Mouse (Mus musculus) midbrain, embryonic 16.5 days (tissue): ENCODE measurements at regions not wholly inside any gene's neighbourhood (a gene's known extent, or its start where the extent isn't known, plus 50 kb on each side); places are given as distances from the start of the nearest gene placed in this dataset.

ENCODE experiments used
- ATAC-seq: fragments of 200-750 bp; cut with Nextera tagmentation; 2 replicates; pipeline ENCODE4 v1.8.0; 2017; ENCODE audit warnings: moderate TSS enrichment
- H3K27ac ChIP-seq: fragments of 300-500 bp; sonication (generic); 2 replicates; pipeline ENCODE4 v1.5.1; 2014; ENCODE audit warnings: mild to moderate bottlenecking, low read length, mixed read lengths
- H3K27me3 ChIP-seq: fragments of 300-500 bp; sonication (generic); 2 replicates; pipeline ENCODE4 v1.6.1; 2014; ENCODE audit warnings: low read depth, low read length, mixed read lengths; ENCODE audit not compliant: control insufficient read depth, insufficient read depth
- H3K36me3 ChIP-seq: fragments of 300-500 bp; sonication (generic); 2 replicates; pipeline ENCODE4 v1.6.1; 2014; ENCODE audit warnings: mild to moderate bottlenecking, low read length, moderate library complexity, mixed read lengths; ENCODE audit not compliant: control insufficient read depth, insufficient read depth
- H3K4me1 ChIP-seq: fragments of 300-500 bp; sonication (generic); 2 replicates; pipeline ENCODE4 v1.6.1; 2014; ENCODE audit warnings: mild to moderate bottlenecking, low read length, mixed read lengths; ENCODE audit not compliant: control insufficient read depth, insufficient read depth
- H3K4me2 ChIP-seq: fragments of 300-500 bp; sonication (generic); 2 replicates; pipeline ENCODE4 v1.6.1; 2014; ENCODE audit warnings: mild to moderate bottlenecking, low read length, mixed read lengths
- H3K4me3 ChIP-seq: fragments of 300-500 bp; sonication (generic); 2 replicates; pipeline ENCODE4 v1.5.1; 2014; ENCODE audit warnings: low read depth, mild to moderate bottlenecking, low read length, moderate library complexity, mixed read lengths
- H3K9ac ChIP-seq: fragments of 300-500 bp; sonication (generic); 2 replicates; pipeline ENCODE4 v1.6.1; 2014; ENCODE audit warnings: low read depth, low read length, mixed read lengths
- H3K9me3 ChIP-seq: fragments of 300-500 bp; sonication (generic); replicated peaks from 2 replicates; pipeline ENCODE4 v1.6.1; 2014; ENCODE audit warnings: mild to moderate bottlenecking, low read length, mixed read lengths; ENCODE audit not compliant: control insufficient read depth, poor library complexity, severe bottlenecking
- WGBS: fragments of 180-500 bp; shearing (Covaris S2); extraction: QIAGEN DNeasy Blood & Tissue Kit; methylation state at CpG from one replicate; pipeline ENCODE4 v1.1.7; 2014; 5-methylcytosine and 5-hydroxymethylcytosine counted together

DNA sequence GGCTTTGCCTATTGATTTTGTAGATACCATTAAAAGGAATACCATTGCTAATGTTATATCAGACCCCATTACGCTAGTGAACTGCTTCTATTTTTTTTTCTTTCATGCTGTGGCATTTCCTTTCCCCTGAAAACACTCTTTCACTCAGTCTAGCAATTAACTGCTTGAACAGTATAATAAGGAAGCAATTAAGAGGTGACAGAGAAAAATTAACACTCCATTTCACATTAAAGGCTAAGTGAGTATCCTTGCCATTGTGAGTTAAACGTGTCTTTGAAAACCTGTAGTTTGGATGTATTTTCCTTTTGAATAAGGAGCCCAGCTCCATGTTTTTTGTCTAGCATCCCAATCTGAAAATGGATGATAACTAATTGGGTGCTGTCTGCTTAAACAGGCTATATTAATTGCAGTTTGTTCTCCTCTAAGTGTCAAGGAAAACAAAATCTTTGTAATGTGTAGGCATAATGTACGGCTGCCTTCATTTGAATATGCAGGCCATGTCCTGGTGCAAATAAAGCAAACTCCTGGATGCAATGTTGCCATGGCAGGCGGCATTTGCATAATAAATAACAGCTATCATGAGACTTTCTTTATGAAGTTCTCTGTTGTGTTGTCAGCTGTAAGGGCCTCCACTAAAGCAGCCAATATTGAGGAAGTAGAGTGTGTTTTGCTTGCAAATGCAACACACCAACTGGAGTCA lies 423.3 kb downstream of the Zic3 start:
- 49% methylated on average over 4 of the region's 4 CpGs for WGBS
- no peak overlapping the region for H3K9ac ChIP-seq

DNA sequence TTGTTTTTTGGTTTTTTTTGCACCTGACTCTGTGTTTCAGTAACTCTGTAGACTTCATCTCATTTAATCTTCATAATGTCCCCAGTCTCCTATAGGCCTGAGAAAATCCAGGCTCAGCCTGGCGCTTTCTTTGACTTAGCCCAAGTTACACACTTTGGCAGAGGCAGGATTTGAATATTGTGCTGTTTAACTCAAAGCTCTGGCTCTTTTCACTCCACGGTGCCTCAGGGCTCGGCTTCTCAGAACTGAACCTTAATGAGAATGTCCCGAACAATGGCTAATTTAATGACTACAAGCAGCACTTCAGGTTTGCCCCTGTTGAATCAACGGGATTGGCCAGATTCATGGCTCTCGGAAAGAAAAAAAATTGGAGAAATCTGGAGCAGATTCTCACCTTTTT lies 425.1 kb downstream of the Zic3 start:
- Histone ChIP-seq H3K4me3 (no peak overlapping the region), H3K27me3 (no peaks in the 10 kb centered on the region), H3K27ac (no peak overlapping the region), H3K36me3 (no peaks in the 10 kb centered on the region), H3K4me1 (no peaks in the 10 kb centered on the region), H3K9ac (no peak overlapping the region), H3K4me2 (no peak overlapping the region), H3K9me3 (no peaks in the 10 kb centered on the region)
- WGBS, result 54% methylated on average over 6 of the region's 6 CpGs
- ATAC-seq, result no peak

More for the DNA sequence above, 423.3 kb downstream of the Zic3 start:
- no peak for ATAC-seq
- Histone ChIP-seq H3K27me3 (no peaks in the 10 kb centered on the region), H3K9me3 (no peaks in the 10 kb centered on the region), H3K4me2 (no peak overlapping the region), H3K4me3 (no peak overlapping the region), H3K27ac (no peak overlapping the region), H3K36me3 (no peaks in the 10 kb centered on the region), H3K4me1 (no peaks in the 10 kb centered on the region)

DNA sequence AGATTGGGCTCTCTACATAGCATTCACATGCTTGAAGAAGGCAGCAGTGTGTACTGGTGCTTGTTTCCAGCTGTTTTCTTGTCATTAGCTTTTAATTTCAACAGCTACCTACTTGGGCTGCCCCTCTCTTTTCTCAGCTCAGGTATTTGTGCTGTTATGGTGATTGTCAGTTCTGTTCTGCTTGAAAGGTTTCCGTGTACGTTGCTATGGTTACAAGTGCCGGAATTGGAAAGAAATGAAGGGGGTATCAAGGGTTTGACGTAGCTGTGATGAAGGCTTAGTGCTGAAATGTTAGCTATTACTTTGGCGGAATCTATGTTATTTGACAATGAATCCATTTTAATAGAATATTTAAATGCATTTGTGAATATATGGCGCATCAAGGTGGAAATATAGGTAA lies 439.5 kb upstream of the 4930550L24Rik start:
- peak overlapping the region; percentile 14; the same call in 1 of the 2 replicates for H3K4me2 ChIP-seq
- no peak overlapping the region for H3K9ac ChIP-seq
- peaks cover 7% of the 10 kb centered on the region; the same call in 1 of the 2 replicates for H3K4me1 ChIP-seq
- 40% methylated on average over 6 of the region's 6 CpGs for WGBS
- ATAC-seq, result peak; percentile 90
- H3K36me3 ChIP-seq, result no peaks in the 10 kb centered on the region
- H3K4me3 ChIP-seq, result no peak overlapping the region
- no peaks in the 10 kb centered on the region for H3K27me3 ChIP-seq
- H3K27ac ChIP-seq, result no peak overlapping the region
- H3K9me3 ChIP-seq, result no peaks in the 10 kb centered on the region

DNA sequence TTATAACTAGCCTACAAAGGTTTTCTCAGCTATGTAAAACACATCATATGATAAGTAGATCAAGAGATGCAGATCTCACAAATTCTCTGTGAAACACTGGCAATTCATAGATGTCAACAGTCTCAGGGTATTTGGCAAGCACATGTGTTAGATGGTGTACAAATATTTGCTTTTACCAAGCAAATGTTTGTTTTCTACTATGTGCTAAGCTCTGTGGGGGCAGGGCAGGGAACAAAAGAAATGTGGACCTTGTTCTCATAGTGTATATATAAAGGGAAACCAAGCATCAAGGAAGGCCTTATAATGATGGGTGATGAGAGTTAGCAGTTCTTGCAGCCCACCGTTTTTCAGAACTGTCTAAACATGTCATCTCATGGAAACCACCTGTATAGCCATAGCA lies 438.2 kb upstream of the 4930550L24Rik start:
- Histone ChIP-seq H3K4me2 (no peak overlapping the region), H3K9me3 (no peaks in the 10 kb centered on the region), H3K27me3 (no peaks in the 10 kb centered on the region), H3K9ac (no peak overlapping the region), H3K4me1 (peaks cover 7% of the 10 kb centered on the region; the same call in 1 of the 2 replicates), H3K27ac (no peak overlapping the region), H3K36me3 (no peaks in the 10 kb centered on the region), H3K4me3 (no peak overlapping the region)
- 40% methylated on average over 1 of the region's 1 CpGs for WGBS
- ATAC-seq, result no peak

DNA sequence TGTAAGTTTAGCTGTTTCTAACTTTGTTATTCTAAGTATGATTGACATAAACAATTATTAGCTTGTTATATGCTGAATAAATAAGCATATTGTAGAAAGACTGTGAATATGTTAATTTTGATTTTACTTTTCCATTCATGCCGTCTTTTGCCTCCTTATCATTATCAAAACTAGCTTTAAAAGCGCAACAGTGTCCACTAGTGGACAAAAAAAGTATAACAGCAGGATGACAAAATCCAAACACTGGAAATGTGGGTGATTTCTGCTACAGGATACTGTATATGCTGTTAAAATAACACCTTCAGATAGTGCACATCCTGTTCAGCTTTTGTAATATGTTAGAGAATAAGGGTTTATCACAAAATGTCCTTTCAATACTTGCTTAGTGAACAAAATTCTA lies 418.3 kb upstream of the 4930550L24Rik start:
- H3K9me3 ChIP-seq, result no peaks in the 10 kb centered on the region
- no peaks in the 10 kb centered on the region for H3K4me1 ChIP-seq
- 8% methylated on average over 2 of the region's 2 CpGs for WGBS
- H3K36me3 ChIP-seq, result no peaks in the 10 kb centered on the region
- no peak for ATAC-seq
- no peak overlapping the region for H3K9ac ChIP-seq
- no peak overlapping the region for H3K27ac ChIP-seq
- H3K27me3 ChIP-seq, result no peaks in the 10 kb centered on the region
- no peak overlapping the region for H3K4me2 ChIP-seq
- H3K4me3 ChIP-seq, result no peak overlapping the region

DNA sequence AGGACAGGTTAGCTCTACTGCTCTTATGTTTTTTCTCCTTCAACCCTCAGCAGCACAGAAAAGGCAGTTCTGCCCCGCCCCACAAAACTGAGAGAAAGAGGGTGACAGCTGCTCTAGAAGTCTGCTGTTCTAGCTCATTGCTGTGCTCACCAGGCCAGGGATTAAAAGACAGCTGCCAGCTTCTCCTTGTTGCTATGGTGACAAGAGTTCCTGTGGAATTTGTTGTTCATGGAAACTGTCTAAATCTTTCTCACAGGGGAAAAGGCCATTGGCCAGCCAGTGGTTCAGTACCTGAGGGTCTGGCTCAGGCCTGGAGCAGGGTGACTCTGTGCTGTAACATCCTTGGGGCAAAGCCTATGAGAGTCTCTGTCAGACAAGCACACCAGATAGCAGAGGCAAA lies 405.6 kb upstream of the 4930550L24Rik start:
- Histone ChIP-seq H3K4me1 (no peaks in the 10 kb centered on the region), H3K4me3 (no peak overlapping the region), H3K27me3 (no peaks in the 10 kb centered on the region), H3K36me3 (no peaks in the 10 kb centered on the region), H3K9ac (no peak overlapping the region), H3K4me2 (no peak overlapping the region), H3K9me3 (no peaks in the 10 kb centered on the region), H3K27ac (no peak overlapping the region)
- ATAC-seq, result peak; percentile 84
- WGBS, result 17% methylated on average over 1 of the region's 1 CpGs

DNA sequence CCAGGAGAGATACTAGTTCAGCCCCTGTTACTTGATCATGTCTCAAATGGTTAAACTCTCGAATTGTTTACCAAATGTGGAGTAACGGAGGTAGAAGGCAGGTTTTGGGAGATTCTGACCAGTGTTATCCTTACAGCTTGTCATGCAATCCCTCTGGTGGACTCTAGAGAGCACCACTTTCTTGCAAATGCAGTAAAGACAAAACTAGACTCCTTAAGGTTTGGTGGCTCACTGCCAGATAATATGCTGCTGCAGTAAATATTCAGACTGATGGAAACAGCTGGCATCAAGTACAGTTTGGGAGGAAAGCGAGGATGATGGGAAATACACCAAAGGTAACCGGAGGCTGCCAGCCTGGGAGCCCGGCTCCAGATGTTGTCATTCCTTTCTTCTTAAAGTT lies 394.2 kb upstream of the 4930550L24Rik start:
- Histone ChIP-seq H3K4me1 (no peaks in the 10 kb centered on the region), H3K4me2 (no peak overlapping the region), H3K9ac (no peak overlapping the region), H3K4me3 (no peak overlapping the region), H3K9me3 (no peaks in the 10 kb centered on the region), H3K27ac (no peak overlapping the region), H3K36me3 (no peaks in the 10 kb centered on the region), H3K27me3 (no peaks in the 10 kb centered on the region)
- 58% methylated on average over 5 of the region's 5 CpGs for WGBS
- no peak for ATAC-seq
